Mouse (Mus musculus) left cerebral cortex, postnatal 36 days (tissue): Measurements from ENCODE around the gene Hist2h2ac. TPM values are rescaled to one million over a fixed set of nuclear protein-coding genes. Genes with fewer than 3 reads are reported as not detected.
"Not testable (repeated sequence)": the region's sequence is repeated elsewhere in the genome, so short reads cannot be mapped to it uniquely, and the experiment has no call there.

Experiments used
- DNase-seq, 2 experiments: peaks; one replicate each; pipeline ENCODE4 v3.0.0; 2021 to 2022; ENCODE audit warnings: low spot score in 2 of 2, mixed read lengths in 1 of 2
- intact Hi-C: fragments of 180-260 bp; cut with DNase I; formaldehyde crosslinking; loops from one replicate; pipeline ENCODE4 v1.15.1; 2025
- total RNA-seq, 2 experiments: library from RNA; stranded (reverse); gene quantifications; 2 replicates each; pipeline ENCODE4 v1.2.3; 2021

The Hist2h2ac gene
- total RNA-seq, 2 experiments from 2014 or later: 24.2 to 27.9 TPM

DNA sequence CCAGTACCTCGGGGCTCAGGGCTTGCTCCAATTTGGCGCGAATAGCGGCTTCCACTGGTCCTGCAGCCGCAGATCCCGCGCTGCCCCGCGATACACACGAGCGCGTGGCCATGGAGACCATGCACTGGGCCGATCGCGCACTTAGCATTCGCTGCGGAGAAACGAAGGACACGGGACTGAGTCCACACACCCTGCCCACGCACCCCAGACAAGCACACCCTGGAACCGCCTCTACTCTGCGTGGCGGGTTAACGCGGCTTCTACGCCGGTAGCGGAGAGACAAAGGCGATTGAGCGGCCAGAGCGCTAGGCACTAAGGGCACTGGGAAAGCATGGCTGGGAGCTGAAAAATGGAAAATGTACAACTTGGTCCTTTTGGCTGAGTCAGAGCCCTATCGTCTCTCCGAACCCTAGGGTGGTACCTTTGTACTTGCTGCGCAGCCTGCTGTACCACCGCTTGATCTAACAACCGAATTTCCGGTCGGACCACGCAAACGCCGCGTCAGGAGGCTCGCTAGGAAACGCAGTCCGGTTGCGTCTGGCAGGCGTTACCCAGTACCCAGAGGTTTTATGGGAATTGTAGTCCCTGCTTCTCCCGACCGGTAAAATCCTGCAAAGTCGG, 23.4 kb downstream of the Hist2h2ac start:
- peak; percentile 91 to 92 for DNase-seq
- intact Hi-C loops: no loop called here

- intact Hi-C loops: no loop called here
- no peak for DNase-seq
Observed at GRCm38 (mm10) chr3:96196437-96197128, 24.1 kb downstream of the Hist2h2ac start.

GRCm38 (mm10) chr3:96195616-96196313, 24.9 kb downstream of the Hist2h2ac start:
- DNase-seq: no peak
- intact Hi-C loops: no loop called here

- intact Hi-C loops: no loop called here
- no peak for DNase-seq
Observed at GRCm38 (mm10) chr3:96194966-96195365, 25.7 kb downstream of the Hist2h2ac start.

- DNase-seq: no peak
- intact Hi-C loops: no loop called here
Observed at GRCm38 (mm10) chr3:96192977-96193376, 27.7 kb downstream of the Hist2h2ac start.

DNA sequence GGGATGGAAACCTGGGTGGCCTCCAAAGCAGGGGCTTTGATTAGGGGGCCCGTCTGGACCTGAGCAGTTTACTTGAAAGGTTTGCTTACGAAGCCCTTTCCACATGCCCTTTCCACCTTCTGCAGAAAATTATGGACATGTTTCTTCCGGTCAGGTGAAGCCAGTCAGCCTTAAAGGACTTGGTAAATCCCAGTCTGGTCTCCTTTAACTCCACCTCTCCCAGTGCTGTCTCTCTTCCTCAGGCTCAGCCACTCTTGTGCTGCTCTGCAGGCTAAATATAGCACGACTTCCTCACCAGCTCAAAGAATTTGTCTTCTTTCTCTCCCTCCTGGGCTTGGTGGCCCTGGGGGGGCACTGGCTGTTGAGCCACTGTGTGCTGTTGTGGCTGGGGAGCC, 38.3 kb downstream of the Hist2h2ac start:
- intact Hi-C loops: no loop called here
- DNase-seq: peak; percentile 39 to 46

DNA sequence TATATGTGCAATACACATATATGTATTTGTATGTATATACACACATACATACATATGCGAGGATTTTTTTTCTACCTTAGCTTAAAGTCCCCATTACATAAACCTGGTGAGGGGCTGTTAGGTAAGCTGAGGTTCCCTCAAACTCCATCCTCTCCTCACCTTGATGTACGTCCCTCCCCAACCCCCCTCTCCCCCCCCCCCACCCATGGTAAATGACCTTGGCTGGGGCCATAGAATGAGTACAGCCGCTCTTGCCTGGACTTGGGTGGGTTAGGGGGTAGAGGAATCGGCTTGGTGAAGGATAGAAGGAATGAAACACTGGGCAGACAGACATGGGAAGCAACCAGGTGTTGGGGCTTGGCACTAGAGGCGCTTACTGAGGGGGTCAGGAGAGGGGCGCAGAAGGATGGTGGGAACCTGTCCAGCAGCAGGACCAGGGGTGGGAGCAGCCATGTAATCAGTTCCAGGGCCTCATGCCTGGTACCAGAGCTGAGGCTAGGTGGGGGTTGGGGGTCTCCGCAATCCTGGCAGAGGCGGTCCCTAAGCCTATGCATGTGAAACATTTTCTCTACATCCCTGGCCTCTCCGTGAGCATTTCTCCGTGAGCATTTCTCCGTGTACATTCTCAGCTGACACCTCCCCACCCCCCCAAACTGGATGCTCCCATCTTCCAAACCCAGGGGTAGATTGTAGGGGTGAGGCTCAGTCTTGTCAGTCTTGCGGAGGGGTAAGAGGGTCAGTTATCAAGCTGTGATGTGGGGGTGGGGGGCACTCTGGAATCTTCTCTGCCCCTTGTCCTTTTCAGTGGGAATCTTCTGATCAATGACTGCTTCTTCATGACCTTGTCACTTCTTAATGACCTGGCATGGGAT, 38.9 kb downstream of the Hist2h2ac start:
- intact Hi-C loops: no loop called here
- peak; percentile 38 to 47 for DNase-seq

GRCm38 (mm10) chr3:96180727-96181477, 39.8 kb downstream of the Hist2h2ac start, which contains the start of gene Sv2a:
Gene Sv2a (plus strand): TSS chr3:96181151.
- peak; percentile 73 to 86 for DNase-seq
- intact Hi-C loops: no loop called here

DNA sequence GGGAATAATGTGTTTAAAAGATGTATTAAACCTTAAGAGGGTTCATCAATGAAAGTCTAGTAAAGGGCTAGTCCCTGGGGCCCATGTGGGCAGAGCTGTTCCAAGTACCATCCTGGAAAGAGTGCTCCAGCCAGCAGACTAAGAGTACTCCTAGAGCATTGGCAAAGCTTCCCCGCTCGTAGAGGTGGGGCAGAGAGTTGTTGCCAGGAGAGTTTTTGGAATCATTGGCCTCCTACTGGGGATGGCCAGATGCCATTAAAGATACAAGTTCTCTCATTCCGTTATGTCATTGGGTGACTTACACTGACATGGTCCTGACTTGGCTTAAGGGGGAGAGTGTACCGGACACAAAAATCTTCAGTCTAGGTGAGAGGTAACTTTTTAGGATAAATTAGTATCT, 41.1 kb downstream of the Hist2h2ac start:
- no peak for DNase-seq
- intact Hi-C loops: no loop called here

DNA sequence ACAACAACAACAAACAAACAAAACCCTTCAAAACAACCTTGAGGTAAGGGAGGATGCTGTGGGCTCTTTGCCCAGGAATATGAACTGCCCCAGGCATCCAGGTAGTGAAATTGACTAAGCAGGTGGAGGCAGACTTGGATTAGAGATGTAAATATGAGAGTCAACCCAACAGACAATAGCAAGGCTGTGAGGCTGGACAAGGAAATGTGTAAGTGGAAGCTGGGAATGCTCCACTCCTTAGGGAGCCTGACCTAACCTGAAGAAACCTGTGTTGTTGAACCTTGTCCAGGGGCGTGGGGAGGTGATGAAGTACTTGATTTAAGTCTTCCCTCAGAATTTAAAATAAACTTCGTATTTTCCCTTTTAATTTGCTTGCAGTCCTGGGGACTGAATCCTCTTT, 41.8 kb downstream of the Hist2h2ac start:
- intact Hi-C loops: no loop called here
- no peak for DNase-seq

- intact Hi-C loops: no loop called here
- DNase-seq: no peak
Observed at GRCm38 (mm10) chr3:96178427-96178826, 42.3 kb downstream of the Hist2h2ac start.

- no peak for DNase-seq
- intact Hi-C loops: no loop called here
Observed at GRCm38 (mm10) chr3:96175251-96175650, 45.4 kb downstream of the Hist2h2ac start.

DNA sequence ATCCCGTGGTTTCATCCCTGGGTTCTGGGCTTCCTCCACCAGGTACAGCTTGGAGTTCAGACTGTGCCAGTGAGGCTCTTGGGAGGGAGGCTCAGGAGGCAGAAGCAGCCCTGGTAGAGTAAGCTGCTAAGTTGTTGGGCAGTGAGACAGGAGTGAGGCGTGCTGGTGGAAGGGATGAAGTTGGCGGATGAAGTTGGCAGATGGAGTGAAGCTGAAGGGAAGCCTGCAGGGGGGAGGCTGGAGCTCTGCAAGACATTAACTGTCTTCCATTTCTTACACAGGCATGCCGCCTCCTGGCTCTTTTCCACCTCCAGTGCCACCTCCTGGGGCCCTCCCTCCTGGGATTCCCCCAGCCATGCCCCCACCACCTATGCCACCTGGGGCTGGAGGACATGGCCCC, 46.6 kb downstream of the Hist2h2ac start:
- DNase-seq, intact Hi-C loops: not testable (repeated sequence)

- intact Hi-C loops: no loop called here
- DNase-seq: no peak
Observed at GRCm38 (mm10) chr3:96173185-96173584, 47.5 kb downstream of the Hist2h2ac start.

GRCm38 (mm10) chr3:96172197-96173178, 48.2 kb downstream of the Hist2h2ac start, which contains the start of gene Sf3b4:
Gene Sf3b4 (plus strand): TSS chr3:96172332.
- peak; percentile 83 to 84 for DNase-seq
- intact Hi-C loops: no loop called here

- DNase-seq: no peak
Observed at GRCm38 (mm10) chr3:96171583-96172196, 49.0 kb downstream of the Hist2h2ac start.

DNA sequence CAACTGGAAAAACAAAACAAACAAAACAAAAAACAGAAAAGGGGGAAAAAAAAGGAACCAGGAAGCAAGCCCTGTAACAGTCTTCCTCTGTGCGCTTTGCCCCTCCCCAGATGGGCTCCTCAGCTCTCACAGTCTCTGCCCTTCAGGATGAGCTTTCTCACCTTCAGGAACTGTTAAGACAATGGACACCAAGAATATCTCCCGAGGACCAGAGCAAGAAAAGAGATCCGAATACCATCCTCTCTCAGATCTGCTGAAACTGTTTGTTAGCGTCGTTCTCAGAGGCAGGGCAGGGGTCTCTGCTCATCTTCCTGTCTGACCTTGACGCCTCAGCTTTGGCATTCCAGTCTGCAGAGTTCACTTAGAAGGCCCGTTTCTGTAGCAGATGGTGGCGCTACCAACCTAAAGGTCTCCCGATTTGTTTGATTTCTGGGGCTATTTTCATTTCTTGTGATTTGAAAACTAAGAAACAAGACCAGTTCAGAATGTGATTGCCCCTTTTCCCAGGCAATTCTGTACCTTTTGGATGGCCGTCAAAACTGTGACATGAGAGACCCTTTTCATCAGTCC, 49.6 kb downstream of the Hist2h2ac start:
- DNase-seq: no peak
- intact Hi-C loops: no loop called here

More at GRCm38 (mm10) chr3:96171583-96172196, 49.0 kb downstream of the Hist2h2ac start:
- intact Hi-C loops: no loop called here
